Mouse (Mus musculus) liver, embryonic 13.5 days (tissue): ENCODE measurements around the gene Ogt. TPM values are rescaled to one million over a fixed set of nuclear protein-coding genes. Genes with fewer than 3 reads are reported as not detected.

Experiments used
- polyA plus RNA-seq: library from polyadenylated mRNA; unstranded; fragments of >200 nt; fragmentation: Nextera tagmentation; extraction: Ambion mirVana; gene quantifications from 2 replicates; pipeline ENCODE4 v1.2.1, GENCODE M21; 2015

Ogt gene
- polyA plus RNA-seq, 1 experiment from 2014 or later: 44.1 TPM

Other genes starting within 250 kb of the Ogt start
- gene Zmym3, start 219.2 kb upstream of the Ogt start, polyA plus RNA-seq: 6.8 and 7.8 TPM in 2 replicates
- gene Nono, start 210.7 kb upstream of the Ogt start, polyA plus RNA-seq: 138 and 169 TPM in 2 replicates
- gene Itgb1bp2, start 191.0 kb upstream of the Ogt start, polyA plus RNA-seq: 1.1 and 1.5 TPM in 2 replicates
- gene Taf1, start 107.3 kb upstream of the Ogt start, polyA plus RNA-seq: 7.3 and 8.3 TPM in 2 replicates
- gene Cxcr3, start 94.2 kb downstream of the Ogt start, polyA plus RNA-seq: 0.12 and 0.13 TPM in 2 replicates
- gene Gm4779, start 154.4 kb downstream of the Ogt start, polyA plus RNA-seq: 0.09 and 0.13 TPM in 2 replicates
- gene 8030474K03Rik, start 154.6 kb downstream of the Ogt start, polyA plus RNA-seq: 0.13 and 0.24 TPM in 2 replicates
- 0.76 and 1.4 TPM in 2 replicates for gene Nhsl2, start 209.3 kb downstream of the Ogt start, polyA plus RNA-seq